Mouse (Mus musculus) CD4-positive, CD25-positive, alpha-beta regulatory T cell, adult 2 months (primary cell): Measurements from ENCODE around the gene Tbc1d8.

ENCODE experiments used
- DNase-seq: peaks from one replicate; pipeline ENCODE4 v3.0.0-alpha.2; 2012; ENCODE audit warnings: low read depth, low spot score

Gene Tbc1d8

GRCm38 (mm10) chr1:39362515-39362893 is 116.1 kb downstream of the Tbc1d8 start:
- DNase-seq = no peak

DNA sequence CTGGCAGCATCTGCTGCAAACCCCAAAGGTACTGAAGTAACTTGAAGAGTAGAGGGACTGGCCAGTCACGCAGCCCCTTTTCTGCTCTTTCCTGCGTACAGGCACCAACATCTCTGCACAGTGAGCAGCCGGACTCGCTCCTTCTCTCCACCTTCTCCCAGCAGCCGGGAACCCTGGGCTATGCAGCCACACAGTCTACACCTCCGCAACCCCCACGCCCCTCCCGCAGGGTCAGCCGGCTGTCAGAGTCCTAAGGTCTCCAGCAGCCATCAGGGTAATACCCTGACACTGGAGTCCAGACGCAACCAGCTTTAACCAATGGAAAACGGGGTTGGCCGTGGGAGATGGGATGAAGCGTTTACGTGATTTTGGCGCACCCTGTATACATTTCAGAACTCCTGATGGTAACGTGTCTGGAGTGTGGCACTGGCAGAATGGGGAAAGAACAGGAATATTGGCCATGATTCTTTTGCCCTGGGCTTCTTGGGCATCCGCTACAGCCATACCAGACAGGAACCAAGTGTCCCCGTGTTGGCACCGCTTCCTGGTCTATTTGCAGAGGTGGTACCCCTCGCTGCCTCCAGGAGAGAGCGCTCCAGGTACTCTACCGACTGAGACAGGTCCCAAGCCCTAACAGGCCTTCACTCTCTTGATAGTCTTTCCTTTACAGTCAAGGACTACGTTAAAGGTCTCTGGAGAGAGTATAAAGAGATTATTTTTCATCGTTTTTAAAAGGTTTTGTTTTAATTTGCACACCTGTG is 116.6 kb downstream of the Tbc1d8 start:
- DNase-seq = no peak

GRCm38 (mm10) chr1:39349427-39349826 is 129.1 kb downstream of the Tbc1d8 start:
- no peak for DNase-seq

DNA sequence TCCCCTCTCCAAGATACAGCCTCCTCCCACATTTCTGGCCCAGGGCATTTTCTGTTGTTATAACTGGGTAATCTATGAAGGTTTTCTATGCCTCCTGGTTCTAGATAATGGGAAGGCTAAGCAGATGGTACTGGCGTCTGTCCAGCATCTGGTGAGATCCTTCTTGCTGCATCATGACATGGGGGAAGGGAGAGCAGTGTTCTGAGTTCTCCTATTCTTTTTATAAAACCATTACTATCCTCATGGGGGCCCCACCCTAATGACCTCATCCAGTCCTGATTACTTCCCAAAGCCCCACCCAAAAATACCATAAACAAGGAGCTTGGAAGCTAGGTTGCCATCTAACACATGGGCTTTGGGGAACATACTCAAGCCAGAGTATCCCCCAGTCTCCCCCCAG is 129.6 kb downstream of the Tbc1d8 start:
- no peak for DNase-seq

DNA sequence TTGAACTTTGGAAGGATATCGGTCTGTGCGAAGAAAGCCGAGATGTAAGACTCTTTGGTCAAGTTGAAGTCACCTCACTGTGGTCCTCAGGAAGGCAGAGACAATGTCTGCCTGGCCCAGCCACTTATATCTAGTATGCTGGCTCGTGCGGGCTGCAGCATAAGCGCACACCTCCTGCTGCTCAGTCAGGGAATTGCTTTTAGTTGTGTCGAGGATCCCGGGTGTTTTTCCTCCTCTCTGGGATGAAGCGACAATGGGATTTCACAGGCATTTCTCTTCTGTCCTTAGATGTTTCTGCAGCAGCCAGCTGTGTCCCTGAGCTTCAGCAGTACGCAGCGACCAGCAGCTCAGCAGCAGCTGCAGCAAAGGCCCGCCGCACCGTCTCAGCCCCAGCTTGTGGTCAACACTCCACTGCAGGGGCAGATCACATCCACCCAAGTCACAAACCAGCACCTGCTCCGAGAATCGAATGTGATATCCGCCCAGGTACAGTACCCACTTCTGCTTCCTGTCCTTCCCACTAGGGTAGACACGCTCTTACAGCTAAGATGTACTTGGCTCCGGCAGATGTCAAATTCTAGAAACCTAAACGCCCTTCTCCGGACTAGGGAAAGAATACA is 133.5 kb downstream of the Tbc1d8 start:
- DNase-seq = peak; percentile 9

GRCm38 (mm10) chr1:39343242-39343641 is 135.3 kb downstream of the Tbc1d8 start:
- no peak for DNase-seq

DNA sequence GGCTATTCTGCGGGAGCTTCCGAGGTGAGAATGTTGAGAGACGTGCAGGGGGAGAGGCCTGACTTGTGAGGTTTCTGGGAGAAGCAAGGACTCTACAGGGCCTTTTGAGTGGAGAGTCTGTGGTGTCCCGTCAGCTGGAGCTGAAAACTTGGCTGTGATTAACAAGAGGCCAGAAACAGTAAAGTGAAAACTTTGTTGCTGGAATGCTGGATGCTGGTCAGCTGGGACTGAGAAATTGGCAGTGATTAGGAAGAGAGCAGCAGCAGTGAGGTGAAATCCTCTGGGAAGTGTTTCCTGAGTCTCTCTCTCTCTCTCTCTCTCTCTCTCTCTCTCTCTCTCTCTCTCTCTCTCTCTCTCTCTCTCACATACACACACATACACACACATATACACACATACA is 136.7 kb downstream of the Tbc1d8 start:
- no peak for DNase-seq

GRCm38 (mm10) chr1:39340647-39341046 is 137.9 kb downstream of the Tbc1d8 start:
- DNase-seq = peak; percentile 82

DNA sequence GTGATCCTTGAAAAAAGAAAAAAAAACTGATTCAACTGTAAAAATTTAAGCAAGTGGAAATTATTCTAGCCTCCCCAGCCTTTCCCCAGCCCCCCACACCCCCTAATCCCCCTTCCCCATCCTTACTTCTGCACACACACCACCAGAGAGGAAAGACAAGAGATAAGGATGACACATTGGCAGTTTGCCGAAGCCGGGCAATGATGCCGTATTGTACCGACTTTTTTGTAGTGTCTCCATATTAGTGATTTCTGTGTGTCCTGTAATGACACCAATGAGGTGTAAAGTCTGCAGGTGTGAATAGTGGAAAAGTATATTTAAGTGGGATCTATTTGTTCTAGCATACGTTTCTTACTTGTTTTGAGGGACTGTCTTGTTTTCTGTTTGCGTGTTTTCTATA is 138.4 kb downstream of the Tbc1d8 start:
- DNase-seq = no peak

- no peak for DNase-seq
These were observed 139.1 kb downstream of the Tbc1d8 start for GRCm38 (mm10) chr1:39339455-39339854.

DNA sequence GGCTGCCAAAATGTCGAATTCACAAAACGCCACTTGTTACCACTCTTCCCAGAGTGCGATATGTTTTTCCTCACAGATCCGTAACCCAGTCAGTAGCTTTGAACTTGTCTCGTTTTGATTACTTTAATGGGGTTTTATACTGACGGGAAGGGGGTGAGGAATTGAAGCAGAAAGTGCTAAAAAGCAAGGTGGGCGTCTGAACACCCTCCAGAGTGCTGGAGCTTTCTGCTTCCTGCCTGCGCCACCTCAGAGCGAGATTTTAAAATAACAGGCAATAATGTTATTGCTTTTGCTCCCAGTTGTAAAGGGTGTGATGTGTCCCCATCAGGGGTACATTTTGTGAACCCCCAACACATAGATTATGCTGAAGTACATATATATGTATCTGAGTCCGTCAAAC is 139.7 kb downstream of the Tbc1d8 start:
- no peak for DNase-seq

DNA sequence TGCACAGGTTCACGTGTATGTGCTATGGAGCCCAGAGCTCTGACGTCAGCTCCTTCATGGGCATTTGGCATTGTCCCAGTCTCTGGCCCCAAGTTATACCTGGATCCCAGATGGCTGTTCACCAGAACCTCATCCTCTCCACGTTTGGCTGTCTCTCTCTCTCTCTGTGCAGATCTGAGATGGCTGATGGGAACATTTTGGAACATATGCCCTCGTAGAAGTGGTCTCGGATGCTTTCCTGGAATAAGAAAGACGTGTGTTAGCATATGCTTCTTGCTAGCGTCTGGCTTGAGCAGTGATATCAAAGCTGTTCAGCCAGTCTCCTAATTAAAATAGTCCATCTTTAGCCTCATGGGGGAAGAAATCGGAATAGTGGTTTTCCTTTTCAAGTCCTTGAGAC is 141.8 kb downstream of the Tbc1d8 start:
- DNase-seq = no peak

GRCm38 (mm10) chr1:39335561-39336196 is 142.9 kb downstream of the Tbc1d8 start:
- DNase-seq = no peak

DNA sequence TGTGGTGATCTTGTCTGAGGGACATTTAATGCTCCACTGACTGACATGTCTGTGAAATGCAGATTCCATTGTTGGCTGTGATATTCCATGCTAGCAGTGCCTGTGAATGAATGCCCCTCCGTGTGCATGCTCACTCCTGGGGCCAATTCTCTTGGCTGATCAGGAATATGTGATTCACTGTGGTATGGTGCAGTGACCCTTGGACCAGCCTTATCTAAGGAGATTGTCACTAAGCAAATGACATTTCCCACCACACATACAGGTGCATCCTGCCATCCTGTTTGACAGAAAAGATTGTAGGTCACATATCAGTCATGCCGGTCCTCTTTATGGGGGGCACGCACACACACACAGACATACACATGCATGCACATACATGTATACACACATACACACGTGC is 146.1 kb downstream of the Tbc1d8 start:
- no peak for DNase-seq

DNA sequence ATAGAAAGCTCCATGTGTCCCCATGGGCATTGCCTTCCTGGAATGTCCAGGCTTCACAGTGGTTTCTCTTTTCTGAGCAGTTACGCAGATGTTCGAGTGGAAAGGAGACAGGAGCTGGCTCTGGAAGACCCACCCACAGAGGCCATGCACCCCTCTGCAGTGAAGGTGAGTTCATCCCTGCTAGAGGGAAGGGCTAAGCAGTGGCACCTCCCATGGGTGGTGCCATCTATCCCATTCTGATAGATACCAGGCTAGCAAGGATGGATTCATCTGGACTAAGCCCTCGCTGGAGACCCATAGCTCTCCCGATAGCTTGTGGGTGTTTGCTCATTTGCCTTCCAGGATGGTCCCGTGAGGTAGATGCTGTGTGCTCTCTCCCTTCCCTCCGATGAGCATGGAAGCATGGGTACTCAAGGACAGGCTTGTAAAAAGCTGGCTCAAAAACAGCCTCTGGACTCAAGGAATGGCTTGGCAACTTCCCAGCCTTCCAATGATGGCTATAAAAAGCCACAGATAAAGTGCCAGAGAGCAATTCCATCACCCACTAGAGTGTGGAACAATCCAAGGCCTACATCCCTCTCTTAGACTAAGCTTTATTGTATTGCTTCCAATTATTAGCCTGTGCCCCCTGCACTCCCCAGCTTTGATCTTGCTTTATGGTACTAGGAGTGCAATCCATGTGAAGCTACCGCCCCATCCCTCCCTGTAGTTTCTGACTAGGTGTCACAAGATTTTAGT is 147.5 kb downstream of the Tbc1d8 start:
- no peak for DNase-seq

DNA sequence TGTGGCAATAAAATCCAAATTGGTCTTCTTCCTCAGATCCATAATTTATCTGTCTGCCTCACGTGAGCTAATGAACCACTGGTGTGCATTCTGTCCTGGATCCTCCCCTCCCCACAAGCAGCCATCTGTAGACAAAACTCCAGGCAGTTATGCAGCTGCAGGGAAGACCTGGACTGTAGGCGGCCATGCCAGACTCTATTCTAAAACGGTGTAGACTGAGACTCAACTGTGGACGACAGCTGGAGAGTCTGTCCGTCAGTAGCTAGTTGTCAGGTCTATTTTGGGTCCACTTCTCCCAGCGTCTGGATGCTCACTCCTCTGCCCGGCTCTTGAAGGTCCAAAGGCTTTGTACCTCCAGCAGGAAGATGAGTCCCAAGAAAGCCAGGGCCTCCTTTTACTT is 151.0 kb downstream of the Tbc1d8 start:
- DNase-seq = no peak

- no peak for DNase-seq
These were observed 153.3 kb downstream of the Tbc1d8 start for GRCm38 (mm10) chr1:39325228-39325627.

DNA sequence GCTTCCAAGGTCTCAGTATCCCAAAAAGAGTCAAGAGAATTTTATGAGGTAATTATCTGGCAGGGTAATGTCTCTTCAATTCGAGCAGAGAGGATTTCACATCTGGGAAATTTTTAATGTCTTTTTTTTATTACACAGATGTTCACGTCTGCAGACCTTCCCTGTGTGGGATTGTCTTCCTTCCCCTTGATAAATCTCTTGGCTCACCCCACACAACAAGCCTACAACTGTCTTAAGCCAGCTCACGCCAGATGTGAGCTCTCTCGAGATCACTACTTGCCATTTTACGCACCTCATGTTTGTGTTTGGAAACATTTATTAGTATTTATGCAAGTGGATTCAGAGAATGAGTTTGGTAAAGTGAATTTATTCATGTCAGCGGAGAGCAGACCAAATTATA is 156.6 kb downstream of the Tbc1d8 start:
- DNase-seq = no peak
